Mouse (Mus musculus) cerebellum, postnatal 4 days (tissue): ENCODE results near the gene Hmcn2.

Source experiments
- DNase-seq, 2 experiments: peaks; one replicate each; pipeline ENCODE4 v3.0.0; 2022; ENCODE audit warnings: low spot score in 2 of 2, mixed read lengths in 1 of 2

The Hmcn2 gene

GRCm38 (mm10) chr2:31454280-31454679 lies 140.1 kb downstream of the Hmcn2 start:
- peak in 1 of 2 experiments; percentile 35 for DNase-seq

DNA sequence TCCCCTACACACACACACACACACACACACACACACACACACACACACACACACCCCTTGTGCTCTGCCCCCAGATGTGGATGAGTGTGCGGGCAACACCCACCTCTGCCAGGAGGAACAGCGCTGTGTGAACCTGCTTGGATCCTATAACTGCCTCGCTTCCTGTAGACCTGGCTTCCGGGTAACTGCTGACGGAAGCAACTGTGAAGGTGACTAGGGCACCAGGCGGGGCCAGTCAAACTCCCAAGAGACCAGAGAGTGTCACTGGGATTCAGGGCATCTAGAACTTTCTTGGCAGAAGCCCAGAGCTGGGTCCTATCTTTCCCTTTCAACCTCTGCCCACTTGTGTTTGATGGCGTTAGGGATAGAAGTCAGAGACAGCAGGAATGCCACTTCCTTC lies 141.2 kb downstream of the Hmcn2 start:
- no peak for DNase-seq

DNA sequence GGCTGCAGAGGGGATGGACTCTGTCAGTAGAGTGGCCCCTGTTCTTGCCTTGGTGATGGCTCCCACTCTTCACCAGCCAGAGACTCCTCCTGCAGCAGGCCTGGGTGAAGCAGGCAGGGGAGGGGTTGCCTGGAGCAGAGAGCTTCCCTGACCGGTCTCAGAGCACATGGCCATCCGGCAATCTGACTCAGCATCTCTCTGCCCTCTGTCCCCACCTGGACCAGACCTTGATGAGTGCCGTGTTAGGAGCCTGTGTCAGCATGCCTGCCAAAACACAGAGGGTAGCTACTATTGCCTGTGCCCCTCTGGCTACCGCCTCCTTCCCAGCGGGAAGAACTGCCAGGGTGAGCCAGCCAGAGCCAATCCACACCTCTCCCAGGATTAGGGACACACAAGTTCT lies 144.2 kb downstream of the Hmcn2 start:
- no peak for DNase-seq

- no peak for DNase-seq
These were observed 145.0 kb downstream of the Hmcn2 start for GRCm38 (mm10) chr2:31458989-31459936.

DNA sequence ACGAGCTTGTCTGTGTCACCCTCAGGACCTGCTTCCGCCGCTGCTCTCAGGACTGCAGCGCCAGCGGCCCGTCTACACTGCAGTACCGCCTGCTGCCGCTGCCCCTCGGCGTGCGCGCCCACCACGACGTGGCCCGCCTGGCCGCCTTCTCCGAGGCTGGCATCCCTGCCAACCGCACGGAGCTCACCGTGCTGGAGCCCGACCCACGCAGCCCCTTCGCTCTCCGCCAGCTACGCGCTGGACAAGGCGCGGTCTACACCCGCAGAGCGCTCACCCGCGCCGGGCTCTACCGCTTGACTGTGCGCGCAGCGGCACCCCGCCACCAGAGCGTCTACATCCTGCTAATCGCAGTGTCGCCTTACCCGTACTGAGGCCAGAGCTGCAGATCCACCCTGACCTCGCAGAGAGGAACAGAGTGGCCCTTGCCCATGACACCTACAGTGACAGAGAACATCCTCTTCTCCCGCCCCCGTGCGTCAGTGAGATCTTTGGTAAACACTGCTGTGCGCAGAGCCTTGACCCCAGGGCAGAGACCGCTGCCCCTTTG lies 145.9 kb downstream of the Hmcn2 start:
- DNase-seq: peak; percentile 42 to 55

GRCm38 (mm10) chr2:31460920-31461319 lies 146.7 kb downstream of the Hmcn2 start:
- DNase-seq: no peak

- no peak for DNase-seq
These were observed 147.8 kb downstream of the Hmcn2 start for GRCm38 (mm10) chr2:31462051-31462450.

GRCm38 (mm10) chr2:31463253-31463652 lies 149.0 kb downstream of the Hmcn2 start:
- no peak for DNase-seq

DNA sequence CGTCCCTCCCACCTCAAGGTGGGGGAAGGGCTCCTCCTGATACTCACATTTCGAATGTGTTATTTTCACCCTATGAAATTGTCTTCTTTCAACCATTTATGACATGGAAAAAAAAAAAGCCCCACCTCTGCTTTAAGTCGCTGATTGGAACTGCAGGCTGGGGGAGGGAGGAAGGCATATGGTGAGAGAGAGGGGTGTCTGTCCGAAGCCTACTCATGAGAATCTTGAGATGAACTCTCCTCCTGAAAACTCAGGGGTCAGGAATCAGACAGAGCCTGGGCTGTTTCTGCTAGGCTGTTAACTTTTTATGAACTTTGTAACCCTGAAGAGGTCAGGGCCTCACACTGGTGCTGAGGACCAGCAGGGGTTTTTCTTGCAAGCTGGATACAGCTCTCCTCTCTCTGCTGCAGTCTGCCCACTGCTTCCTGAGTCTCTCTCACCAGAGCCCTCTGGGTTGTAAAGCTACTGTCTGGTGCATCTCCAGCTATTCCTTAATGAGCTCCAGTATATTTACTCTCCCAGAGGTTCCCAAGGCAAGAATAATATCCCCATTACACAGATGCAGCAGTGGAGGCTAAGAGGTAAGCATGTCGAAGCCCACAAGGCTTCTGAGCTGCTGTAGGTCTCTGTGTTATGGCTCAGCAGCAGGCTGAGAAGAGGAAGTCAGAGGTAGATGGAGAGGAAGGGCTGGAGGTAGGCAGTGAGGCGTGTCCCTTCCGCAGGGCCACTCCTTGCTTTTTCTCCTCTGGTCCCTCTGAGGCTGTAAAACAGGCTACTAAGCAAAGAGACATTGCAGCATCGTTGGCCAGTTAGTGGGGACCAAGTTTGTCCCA lies 149.7 kb downstream of the Hmcn2 start:
- no peak for DNase-seq

DNA sequence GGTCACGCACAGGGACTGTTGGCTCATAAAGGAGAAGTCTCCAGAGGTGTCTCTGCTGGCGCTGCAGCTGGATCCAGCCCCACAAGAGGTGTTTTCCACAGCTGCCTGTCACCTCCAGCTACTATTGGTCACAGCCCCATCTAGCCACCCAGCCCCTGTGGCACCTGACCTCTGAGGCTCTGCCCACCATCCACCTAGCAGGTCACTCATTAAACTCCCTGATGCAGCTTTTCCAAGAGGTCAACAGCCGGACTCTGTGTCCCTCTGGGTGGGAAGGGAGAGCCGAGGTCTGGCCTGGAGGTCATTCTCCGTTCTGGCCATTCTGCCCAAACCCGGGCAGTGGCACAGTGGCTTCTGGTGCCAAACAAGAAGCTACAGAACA lies 150.3 kb downstream of the Hmcn2 start:
- no peak for DNase-seq

DNA sequence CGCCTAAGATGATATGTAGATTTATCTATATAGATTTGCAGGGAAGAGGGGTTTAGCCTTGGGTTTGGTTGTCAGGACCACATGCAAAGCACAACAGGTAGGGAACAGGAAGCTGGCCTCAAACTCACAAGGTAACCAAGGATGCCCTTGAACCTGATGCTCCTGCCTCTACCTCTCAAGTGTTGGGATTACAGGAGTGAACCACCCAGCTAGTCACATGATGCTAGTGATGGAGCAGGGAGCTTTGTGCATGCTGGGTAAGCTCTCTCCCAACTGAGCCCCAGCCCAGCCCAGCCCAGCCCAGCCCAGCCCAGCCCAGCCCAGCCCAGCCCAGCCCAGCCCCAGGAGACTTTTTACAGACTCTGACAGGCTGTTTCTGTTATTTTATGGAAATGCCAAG lies 153.2 kb downstream of the Hmcn2 start:
- DNase-seq: no peak

DNA sequence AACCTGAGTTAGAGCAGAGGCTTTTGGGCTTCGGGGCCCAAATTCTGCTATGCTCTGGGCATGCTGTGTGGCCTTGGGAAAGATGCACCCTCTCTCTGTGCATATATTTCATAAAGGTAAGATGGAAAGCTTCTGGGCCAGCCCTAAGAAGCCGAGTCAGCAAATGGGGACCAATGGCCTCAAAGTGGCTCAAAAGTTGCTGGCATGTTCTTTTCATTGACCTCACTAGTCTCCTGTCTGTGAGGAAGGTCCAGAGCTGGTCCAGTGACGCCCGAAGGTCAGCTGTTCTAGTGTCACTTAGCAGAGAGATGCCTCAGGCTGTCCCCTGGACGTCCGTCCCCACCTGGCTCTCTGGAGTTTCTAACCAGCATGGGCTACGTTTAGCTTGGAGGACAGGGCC lies 154.6 kb downstream of the Hmcn2 start:
- DNase-seq: no peak

DNA sequence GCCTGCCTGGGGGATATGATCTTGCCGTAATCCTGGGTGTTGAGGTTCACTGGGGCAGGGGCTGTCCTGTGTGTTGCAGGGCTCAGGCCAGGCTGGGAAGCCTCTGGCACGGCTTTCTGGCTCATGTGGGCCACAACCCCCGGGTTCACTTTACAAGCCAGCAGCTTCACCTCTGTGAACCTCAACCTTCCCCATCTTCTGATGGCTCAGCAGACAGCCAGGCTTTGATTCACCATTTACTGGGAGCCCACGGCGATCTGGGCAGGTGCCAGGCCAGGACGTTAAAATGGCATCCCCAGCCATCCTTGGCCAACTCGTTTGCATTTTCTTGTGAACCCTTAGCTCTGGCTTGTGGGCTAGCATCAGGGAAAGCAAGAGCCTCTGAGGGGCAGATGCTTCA lies 155.3 kb downstream of the Hmcn2 start:
- no peak for DNase-seq

- peak in 1 of 2 experiments; percentile 31 for DNase-seq
These were observed 155.9 kb downstream of the Hmcn2 start, which contains the start of gene Ass1 for GRCm38 (mm10) chr2:31469931-31470682. Gene Ass1 (plus strand): TSS chr2:31470207.

GRCm38 (mm10) chr2:31470683-31471385 lies 156.6 kb downstream of the Hmcn2 start:
- no peak for DNase-seq

GRCm38 (mm10) chr2:31471611-31472010 lies 157.4 kb downstream of the Hmcn2 start:
- DNase-seq: no peak

DNA sequence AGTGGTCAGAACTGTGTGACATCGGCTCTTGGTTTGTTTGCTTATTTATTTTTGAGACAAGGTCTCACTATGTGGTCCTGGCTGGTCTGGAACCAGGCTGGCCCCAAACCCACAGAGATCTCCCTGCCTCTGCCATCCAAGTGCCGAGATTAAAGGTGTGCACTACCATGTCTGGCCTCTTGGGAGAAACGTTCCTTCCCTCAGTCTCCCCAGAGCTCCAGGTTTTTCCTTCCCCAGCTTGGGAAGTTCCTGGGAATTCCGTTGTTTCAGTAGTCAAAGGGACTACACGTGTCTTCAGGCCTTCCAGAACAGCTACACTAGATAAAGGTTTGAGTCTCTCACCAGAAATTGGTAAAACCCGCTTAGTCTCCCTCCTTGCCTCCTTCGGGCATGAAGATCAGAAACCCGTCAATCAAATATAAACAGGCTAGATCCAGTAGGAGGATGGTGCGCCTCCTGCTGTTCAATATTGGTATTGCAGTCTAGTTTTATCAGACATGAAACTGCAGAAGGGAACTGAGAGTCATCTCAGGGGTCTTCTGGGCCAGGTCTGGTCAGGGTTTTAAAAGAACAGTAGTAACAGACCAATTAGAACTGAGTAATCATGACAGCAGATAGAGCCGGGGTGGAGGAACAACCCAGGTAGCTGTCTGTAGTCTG lies 158.3 kb downstream of the Hmcn2 start:
- peak in 1 of 2 experiments; percentile 61 for DNase-seq

- no peak for DNase-seq
These were observed 159.7 kb downstream of the Hmcn2 start for GRCm38 (mm10) chr2:31473941-31474340.

DNA sequence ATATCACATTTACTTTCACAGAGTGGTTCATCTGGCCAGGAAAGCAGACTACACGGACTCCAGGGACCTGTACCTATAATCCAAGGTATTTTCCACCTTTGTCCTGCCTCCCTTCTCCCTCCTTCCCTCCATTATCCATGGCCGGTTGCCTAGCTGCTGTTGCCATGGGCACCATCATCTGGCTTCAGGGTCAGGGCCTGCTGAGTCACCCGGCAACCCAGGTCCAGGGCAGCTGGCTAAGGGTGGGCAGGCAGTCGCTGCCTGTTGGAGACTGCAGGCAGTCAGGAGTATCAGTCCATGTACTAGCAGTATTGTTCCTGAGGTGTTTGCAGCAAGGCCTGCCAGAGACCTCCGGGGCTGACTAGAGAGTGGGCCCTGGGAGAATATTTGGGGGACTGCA lies 160.5 kb downstream of the Hmcn2 start:
- no peak for DNase-seq

DNA sequence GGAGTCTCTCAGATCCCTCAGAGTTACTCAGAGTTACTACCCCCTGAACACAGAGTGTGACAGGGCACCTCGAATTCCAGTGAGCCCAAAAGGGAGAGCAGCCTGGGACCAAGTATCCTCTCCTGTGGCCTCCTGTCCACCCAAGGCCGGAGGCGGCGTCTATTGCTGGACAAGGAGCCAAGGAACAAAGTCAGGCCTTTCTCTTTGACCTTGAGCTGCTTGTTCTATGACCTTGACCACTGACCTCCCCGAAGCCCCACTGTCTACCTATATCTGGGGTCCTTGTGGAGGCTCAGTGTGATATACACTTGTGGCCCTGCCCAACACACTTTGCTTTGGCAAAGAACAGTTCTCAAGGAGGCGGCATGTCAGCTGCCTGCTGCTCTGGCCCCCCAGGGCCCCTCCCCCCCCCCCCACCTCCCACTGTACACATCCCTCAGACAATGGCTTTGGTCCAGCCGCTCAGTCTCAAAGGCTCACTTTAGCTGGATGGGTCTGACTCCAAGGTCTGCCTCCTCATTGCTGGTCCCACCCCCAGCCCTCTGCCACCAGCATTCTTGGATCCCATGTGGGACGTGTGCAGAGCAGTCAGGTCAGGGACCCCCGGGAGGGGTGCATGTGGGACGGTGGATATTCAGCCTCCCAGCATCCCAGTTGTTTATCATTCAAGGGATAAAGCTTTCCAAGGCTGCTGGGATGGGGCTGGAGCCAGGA lies 162.0 kb downstream of the Hmcn2 start:
- no peak for DNase-seq
